Mouse (Mus musculus): ENCODE data around the gene 1600012H06Rik. TPM values are rescaled to one million over a fixed set of nuclear protein-coding genes. Genes with fewer than 3 reads are reported as not detected.
"Not testable (repeated sequence)": the region's sequence is repeated elsewhere in the genome, so short reads cannot be mapped to it uniquely, and the experiment has no call there.

1600012H06Rik gene
- 10 to 100 TPM; 15.0 to 16.6 (median 15.7) TPM for total RNA-seq (2022)

- DNase-seq (ENCODE audit: low spot score in 2 of 2) = peak; percentile 95 to 97
Measured at GRCm38 (mm10) chr17:14943009-14943728, at the start of gene 1600012H06Rik, which contains the start of gene Wdr27. Gene 1600012H06Rik, plus strand, starts transcription at chr17:14943184. Gene Wdr27, minus strand, starts transcription at chr17:14943158.

DNA sequence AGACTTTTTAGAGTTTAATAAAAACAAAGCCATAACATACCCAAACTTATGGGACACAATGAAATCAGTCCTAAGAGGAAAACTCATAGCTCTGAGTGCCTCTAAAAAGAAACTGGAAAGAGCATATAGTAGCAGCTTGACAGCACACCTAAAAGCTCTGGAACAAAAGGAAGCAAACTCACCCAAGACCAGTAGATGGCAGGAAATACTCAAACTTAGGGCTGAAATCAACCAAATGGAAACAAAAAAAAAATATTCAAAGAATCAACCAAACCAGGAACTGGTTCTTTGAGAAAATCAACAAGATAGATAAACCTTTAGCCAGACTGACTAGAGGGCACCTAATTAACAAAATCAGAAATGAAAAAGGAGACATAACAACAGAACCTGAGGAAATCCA is 47.9 kb upstream of the 1600012H06Rik start:
- DNase-seq (ENCODE audit: low spot score in 2 of 2) = not testable (repeated sequence)

DNA sequence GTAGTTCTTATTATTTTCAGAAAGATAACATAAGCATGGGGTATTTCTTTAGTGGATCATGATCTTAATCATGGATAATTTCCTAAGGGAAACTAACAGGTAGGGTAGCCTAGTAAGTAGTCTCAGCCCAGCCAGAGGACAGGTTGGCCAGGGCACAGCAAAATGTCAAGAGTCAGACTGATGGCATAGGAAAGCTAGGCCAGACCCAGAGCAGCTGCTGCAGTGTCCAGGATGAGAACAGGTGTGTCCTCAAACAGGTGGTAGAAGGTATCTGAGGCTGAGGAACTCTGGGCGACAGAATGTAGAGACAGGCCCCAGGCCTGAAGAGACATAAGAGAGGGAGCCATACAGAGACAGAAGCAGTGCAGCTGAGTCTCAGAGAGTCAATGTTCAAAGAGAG is 44.0 kb upstream of the 1600012H06Rik start:
- DNase-seq (ENCODE audit: low spot score in 2 of 2) = no peak

- no peak for DNase-seq (ENCODE audit: low spot score in 2 of 2)
Measured at GRCm38 (mm10) chr17:14903212-14903611, 39.8 kb upstream of the 1600012H06Rik start.

- DNase-seq (ENCODE audit: low spot score in 2 of 2) = no peak
Measured at GRCm38 (mm10) chr17:14904206-14904605, 38.8 kb upstream of the 1600012H06Rik start.

GRCm38 (mm10) chr17:14904637-14905265 is 38.2 kb upstream of the 1600012H06Rik start:
- peak; percentile 33 to 74 for DNase-seq (ENCODE audit: low spot score in 2 of 2)

DNA sequence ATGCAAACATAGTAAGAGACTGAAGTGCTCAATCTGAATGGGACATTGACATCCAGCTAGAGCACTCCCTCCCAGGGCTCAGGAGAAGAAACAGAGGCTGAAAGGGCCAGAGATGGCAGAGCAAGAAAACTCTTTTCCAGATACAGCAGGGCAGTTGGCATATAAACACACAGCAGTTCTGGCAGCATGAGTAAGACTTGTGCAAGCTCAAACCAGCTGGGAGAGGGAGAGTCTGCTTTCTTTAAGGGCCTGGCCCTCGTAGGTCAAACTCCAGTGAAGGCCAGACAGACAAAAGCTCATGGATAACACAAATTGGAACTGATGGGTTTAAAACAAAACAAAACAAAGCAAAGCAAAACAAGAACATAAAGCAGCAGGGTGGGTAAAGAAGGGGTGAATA is 36.4 kb upstream of the 1600012H06Rik start:
- DNase-seq (ENCODE audit: low spot score in 2 of 2) = no peak

- no peak for DNase-seq (ENCODE audit: low spot score in 2 of 2)
Measured at GRCm38 (mm10) chr17:14907136-14907535, 35.8 kb upstream of the 1600012H06Rik start.

DNA sequence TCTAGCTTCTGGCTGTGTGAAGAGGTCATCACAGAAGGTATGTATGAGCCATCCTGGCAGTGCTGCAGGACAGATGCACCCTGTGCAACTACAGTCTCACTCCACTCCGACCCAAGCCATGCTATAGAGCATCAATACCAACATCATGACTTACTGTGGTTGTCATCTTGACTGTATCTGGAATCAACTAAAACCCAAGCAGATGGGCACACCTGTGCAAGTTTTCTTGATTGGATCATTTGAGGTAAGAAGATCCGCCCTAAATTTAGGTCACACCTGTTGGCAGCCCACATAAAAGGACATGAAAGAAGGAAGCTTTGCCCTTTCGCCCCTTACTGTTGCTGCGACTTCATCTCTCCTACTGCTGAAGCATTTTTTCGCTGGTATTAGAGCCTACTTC is 33.7 kb upstream of the 1600012H06Rik start:
- DNase-seq (ENCODE audit: low spot score in 2 of 2) = no peak

- no peak for DNase-seq (ENCODE audit: low spot score in 2 of 2)
Measured at GRCm38 (mm10) chr17:14910771-14911170, 32.2 kb upstream of the 1600012H06Rik start.

DNA sequence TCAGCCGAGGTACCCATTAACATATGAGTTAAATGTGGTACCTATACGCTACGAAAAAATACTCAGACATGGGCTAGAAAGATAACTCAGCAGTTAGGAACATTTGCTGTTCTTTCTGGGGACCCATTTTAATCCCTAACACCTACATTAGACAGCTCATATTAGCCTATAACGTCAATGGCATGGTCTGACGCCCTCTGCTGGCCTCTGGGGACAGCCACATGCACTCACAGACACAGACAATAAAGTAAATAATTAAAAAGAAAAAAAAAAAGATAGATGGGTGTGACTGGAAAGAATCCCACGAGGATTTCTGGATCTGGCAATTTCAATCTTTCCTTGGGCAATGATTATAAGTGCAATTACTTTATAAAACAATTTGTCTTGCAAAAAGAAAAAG is 30.6 kb upstream of the 1600012H06Rik start:
- DNase-seq (ENCODE audit: low spot score in 2 of 2) = no peak

DNA sequence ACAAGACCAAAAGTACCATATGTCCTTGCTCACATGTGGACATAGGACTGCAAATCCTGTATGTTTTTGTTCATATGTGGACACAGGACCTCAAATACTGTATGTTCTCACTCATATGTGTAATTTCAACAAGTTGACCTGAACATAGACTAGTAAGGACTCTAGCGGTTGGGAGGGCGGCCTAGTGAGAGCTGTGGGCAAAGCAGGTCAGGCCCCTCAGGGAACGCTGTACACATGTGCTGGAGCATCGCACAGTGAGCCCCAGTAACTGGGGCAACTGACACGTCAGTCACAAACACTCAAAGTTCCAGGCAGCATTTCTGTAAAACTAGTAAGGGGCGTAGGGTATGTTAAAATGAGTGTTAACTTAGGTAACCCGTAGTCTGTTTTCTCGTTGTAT is 30.0 kb upstream of the 1600012H06Rik start:
- no peak for DNase-seq (ENCODE audit: low spot score in 2 of 2)

- DNase-seq (ENCODE audit: low spot score in 2 of 2) = no peak
Measured at GRCm38 (mm10) chr17:14914401-14914800, 28.6 kb upstream of the 1600012H06Rik start.

DNA sequence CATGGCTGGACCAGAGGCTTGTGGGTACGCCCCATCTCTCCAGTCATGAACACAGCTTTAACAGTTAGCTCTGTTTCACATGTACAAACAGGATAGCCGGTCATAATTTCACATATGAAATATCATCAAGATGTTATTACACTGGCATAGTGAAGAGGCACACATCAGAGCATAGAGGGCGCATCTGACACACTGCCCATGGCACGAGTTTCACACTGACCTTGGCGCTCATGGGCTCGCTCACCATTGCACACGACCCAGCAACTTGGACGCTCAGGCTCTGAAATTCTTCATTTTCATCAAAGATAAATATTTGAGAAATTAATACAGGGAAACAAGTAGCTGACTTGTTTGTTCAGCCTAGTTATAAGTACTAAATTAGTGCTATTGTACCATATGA is 25.1 kb upstream of the 1600012H06Rik start:
- no peak for DNase-seq (ENCODE audit: low spot score in 2 of 2)

DNA sequence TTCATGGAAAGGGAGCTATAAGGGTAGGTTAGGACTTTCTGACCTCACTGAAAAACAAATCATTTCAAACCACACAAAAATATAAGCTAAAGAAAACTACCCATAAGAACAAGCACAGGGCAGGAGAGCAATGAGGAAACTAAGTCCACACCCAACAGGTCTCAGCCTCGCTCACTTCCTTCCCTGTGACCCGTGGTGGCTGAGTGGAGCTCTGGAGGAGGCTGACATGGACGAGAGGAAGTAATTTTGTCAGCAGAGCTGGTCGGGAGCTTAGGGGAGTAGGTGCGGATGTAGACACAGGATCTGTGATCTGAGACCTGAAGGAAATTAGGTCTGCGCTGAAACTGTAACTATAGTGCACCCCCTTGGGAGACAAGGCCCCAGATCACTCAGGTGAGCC is 21.4 kb upstream of the 1600012H06Rik start:
- no peak for DNase-seq (ENCODE audit: low spot score in 2 of 2)

GRCm38 (mm10) chr17:14927644-14928218 is 15.3 kb upstream of the 1600012H06Rik start:
- no peak for DNase-seq (ENCODE audit: low spot score in 2 of 2)

DNA sequence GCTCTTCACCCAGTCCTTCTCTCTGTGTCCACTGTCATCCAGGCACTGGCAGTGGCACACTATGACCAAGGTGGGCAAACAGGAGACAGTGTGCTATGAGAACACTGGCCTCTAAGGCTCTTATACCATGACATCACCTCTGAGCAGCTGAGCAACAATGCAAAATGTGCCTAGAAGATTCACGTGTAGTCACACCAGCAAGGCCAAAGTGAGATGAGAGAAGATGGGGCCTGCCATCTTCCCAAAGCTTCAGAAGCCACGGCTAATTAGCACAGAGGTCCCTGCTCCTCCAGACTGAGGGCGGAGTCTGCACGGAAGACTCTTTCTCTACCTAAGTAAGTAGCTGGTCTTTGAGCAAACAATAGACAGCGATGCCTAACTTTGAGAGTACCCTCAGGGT is 14.4 kb upstream of the 1600012H06Rik start:
- no peak for DNase-seq (ENCODE audit: low spot score in 2 of 2)

DNA sequence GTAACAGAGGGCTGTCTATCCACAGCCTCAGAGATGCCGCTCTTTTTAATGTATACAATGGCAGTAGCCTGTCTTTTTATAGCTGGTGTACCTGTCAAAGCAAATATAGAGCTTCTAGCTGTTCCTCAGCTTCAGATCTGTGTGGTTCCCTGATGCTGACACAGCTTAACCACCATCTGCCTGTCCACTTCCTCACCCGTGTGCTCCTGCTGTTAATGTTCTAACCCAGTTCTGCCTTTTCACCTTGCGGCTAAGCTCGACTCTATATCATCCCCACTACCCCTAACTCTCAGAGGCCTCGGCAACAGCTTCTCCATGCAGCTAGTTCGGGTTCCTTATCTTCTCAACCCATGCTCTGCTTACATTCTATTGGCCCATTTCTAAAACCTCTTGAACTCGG is 12.3 kb upstream of the 1600012H06Rik start:
- no peak for DNase-seq (ENCODE audit: low spot score in 2 of 2)

GRCm38 (mm10) chr17:14931469-14931868 is 11.5 kb upstream of the 1600012H06Rik start:
- no peak for DNase-seq (ENCODE audit: low spot score in 2 of 2)

DNA sequence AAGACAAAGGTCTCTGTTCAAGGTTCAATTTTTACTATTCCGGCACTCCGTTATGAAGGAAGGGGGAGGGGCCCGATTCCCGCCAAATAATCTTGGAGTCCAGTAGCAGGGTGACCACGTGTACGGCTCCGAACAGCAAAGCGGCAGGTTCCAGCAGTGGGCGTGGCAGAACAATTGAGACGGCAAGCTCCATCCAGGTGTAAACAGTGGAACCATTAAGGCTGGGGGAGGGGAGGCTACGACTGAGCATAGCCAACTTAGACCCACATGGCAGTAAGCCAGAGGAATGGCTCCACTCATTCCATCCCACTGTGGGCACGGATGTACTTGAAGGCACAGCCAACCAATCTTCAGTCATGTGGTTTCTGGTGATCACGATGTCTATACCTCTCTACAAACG is 7.7 kb upstream of the 1600012H06Rik start:
- DNase-seq (ENCODE audit: low spot score in 2 of 2) = not testable (repeated sequence)

GRCm38 (mm10) chr17:14935841-14936605 is 7.0 kb upstream of the 1600012H06Rik start:
- DNase-seq (ENCODE audit: low spot score in 2 of 2) = no peak

DNA sequence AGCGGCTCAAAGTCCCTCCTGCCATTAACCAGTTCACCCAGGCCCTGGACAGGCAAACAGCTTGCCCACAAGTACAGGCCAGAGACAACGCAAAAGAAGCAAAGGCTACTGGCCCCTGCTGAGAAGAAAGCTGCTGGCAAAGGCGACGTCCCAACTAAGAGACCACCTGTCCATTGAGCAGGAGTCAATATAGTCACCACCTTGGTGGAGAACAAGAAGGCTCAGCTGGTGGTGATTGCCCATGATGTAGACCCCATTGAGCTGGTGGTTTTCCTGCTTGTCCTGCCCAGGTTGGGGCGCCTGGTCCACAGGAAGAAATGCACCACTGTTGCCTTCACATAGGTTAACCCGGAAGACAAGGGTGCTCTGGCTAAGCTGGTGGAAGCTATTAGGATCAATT is 803 bp upstream of the 1600012H06Rik start:
- DNase-seq (ENCODE audit: low spot score in 2 of 2) = peak in 1 of 2 experiments; percentile 3

All from left cerebral cortex, adult 8-10 months (tissue).